Mouse (Mus musculus) gastrocnemius, postnatal 10 days (tissue): ENCODE data around the gene Polr2a. TPM values are rescaled to one million over a fixed set of nuclear protein-coding genes. Genes with fewer than 3 reads are reported as not detected.

Source experiments
- total RNA-seq, 2 experiments: library from RNA; stranded (reverse); gene quantifications; 2 replicates each; pipeline ENCODE4 v1.2.3; 2021

Gene Polr2a
- total RNA-seq, 2 experiments from 2014 or later: 45.9 to 49.4 TPM

Other genes starting within 250 kb of the Polr2a start
- gene Dnah2, start 209.5 kb downstream of the Polr2a start, total RNA-seq: 1 to 10 TPM in 1 of 2 experiments, under 1 TPM in 1; 0.07 to 1.1 TPM
- 1 to 10 TPM; 1.6 to 2.3 TPM for gene Efnb3, start 198.4 kb downstream of the Polr2a start, total RNA-seq
- 1 to 10 TPM; 4.3 to 5.5 TPM for gene Wrap53, start 178.4 kb downstream of the Polr2a start, total RNA-seq
- gene Trp53, start 178.3 kb downstream of the Polr2a start, total RNA-seq: 10 to 100 TPM; 30.9 to 41.2 TPM
- gene Atp1b2, start 152.7 kb downstream of the Polr2a start, total RNA-seq: 100 to 1,000 TPM; 351 to 394 TPM
- under 1 TPM in 1 of 2 experiments, not detected in 1; 0.54 TPM for gene Shbg, start 140.7 kb downstream of the Polr2a start, total RNA-seq
- 1 to 10 TPM; 5.6 to 5.7 TPM for gene Sat2, start 136.6 kb downstream of the Polr2a start, total RNA-seq
- 10 to 100 TPM; 66.3 to 85.0 TPM for gene Fxr2, start 125.6 kb downstream of the Polr2a start, total RNA-seq
- gene Sox15, start 103.3 kb downstream of the Polr2a start, total RNA-seq: under 1 TPM in 1 of 2 experiments, not detected in 1; 0.32 TPM
- gene Mpdu1, start 96.0 kb downstream of the Polr2a start, total RNA-seq: 10 to 100 TPM; 21.1 to 21.3 TPM
- 10 to 100 TPM in 1 of 2 experiments, 1 to 10 TPM in 1; 6.1 to 14.1 TPM for gene Cd68, start 92.5 kb downstream of the Polr2a start, total RNA-seq
- gene Eif4a1, start 86.2 kb downstream of the Polr2a start, total RNA-seq: 100 to 1,000 TPM; 216 to 234 TPM
- 10 to 100 TPM; 29.5 to 36.0 TPM for gene Senp3, start 76.6 kb downstream of the Polr2a start, total RNA-seq
- gene Tnfsf13, start 72.9 kb downstream of the Polr2a start, total RNA-seq: 1 to 10 TPM; 1.6 to 2.1 TPM
- 10 to 100 TPM; 15.9 to 17.6 TPM for gene Tnfsf12, start 62.8 kb downstream of the Polr2a start, total RNA-seq
- 1 to 10 TPM; 2.9 to 4.5 TPM for gene Tnfsfm13, start 62.5 kb downstream of the Polr2a start, total RNA-seq
- gene Slc35g3, start 3.3 kb upstream of the Polr2a start, total RNA-seq: not detected
- gene Zbtb4, start 7.3 kb upstream of the Polr2a start, total RNA-seq: 10 to 100 TPM; 21.0 to 29.3 TPM
- gene Chrnb1, start 37.3 kb upstream of the Polr2a start, total RNA-seq: 100 to 1,000 TPM; 105 to 124 TPM
- gene Fgf11, start 43.2 kb upstream of the Polr2a start, total RNA-seq: 10 to 100 TPM; 10.5 to 12.2 TPM
- gene Tmem102, start 47.0 kb upstream of the Polr2a start, total RNA-seq: not detected
- not detected for gene Gm39566, start 56.7 kb upstream of the Polr2a start, total RNA-seq
- not detected for gene Spem2, start 59.8 kb upstream of the Polr2a start, total RNA-seq
- gene Spem1, start 63.5 kb upstream of the Polr2a start, total RNA-seq: not detected
- 10 to 100 TPM; 10.3 to 15.9 TPM for gene Nlgn2, start 79.1 kb upstream of the Polr2a start, total RNA-seq
- 100 to 1,000 TPM; 121 to 122 TPM for gene Tmem256, start 79.9 kb upstream of the Polr2a start, total RNA-seq
- gene Plscr3, start 87.7 kb upstream of the Polr2a start, total RNA-seq: 10 to 100 TPM; 25.4 to 27.9 TPM
- under 1 TPM; 0.11 to 0.31 TPM for gene Tnk1, start 100.1 kb upstream of the Polr2a start, total RNA-seq
- gene Tmem95, start 119.4 kb upstream of the Polr2a start, total RNA-seq: not detected
- gene Kctd11, start 122.8 kb upstream of the Polr2a start, total RNA-seq: 1 to 10 TPM; 2.3 to 3.7 TPM
- 1 to 10 TPM in 1 of 2 experiments, under 1 TPM in 1; 0.42 to 1.0 TPM for gene Acap1, start 136.9 kb upstream of the Polr2a start, total RNA-seq
- 1 to 10 TPM; 1.8 to 2.4 TPM for gene 2810408A11Rik, start 142.3 kb upstream of the Polr2a start, total RNA-seq
- gene Neurl4, start 142.4 kb upstream of the Polr2a start, total RNA-seq: 10 to 100 TPM; 31.2 to 31.8 TPM
- 10 to 100 TPM; 29.0 to 31.3 TPM for gene Gps2, start 155.3 kb upstream of the Polr2a start, total RNA-seq
- gene Eif5a, start 163.3 kb upstream of the Polr2a start, total RNA-seq: 100 to 1,000 TPM; 600 to 663 TPM
- 1 to 10 TPM; 2.7 to 4.1 TPM for gene Ybx2, start 177.2 kb upstream of the Polr2a start, total RNA-seq
- gene Slc2a4, start 189.6 kb upstream of the Polr2a start, total RNA-seq: 100 to 1,000 TPM; 128 to 165 TPM
- gene Cldn7, start 206.1 kb upstream of the Polr2a start, total RNA-seq: under 1 TPM in 1 of 2 experiments, not detected in 1; 0.38 TPM
- 100 to 1,000 TPM; 237 to 249 TPM for gene Ctdnep1, start 222.5 kb upstream of the Polr2a start, total RNA-seq
- gene Elp5, start 223.9 kb upstream of the Polr2a start, total RNA-seq: 10 to 100 TPM; 46.9 to 53.2 TPM
- gene Gabarap, start 232.5 kb upstream of the Polr2a start, total RNA-seq: 100 to 1,000 TPM; 195 to 228 TPM
- 10 to 100 TPM; 22.2 to 28.9 TPM for gene Phf23, start 237.1 kb upstream of the Polr2a start, total RNA-seq
- 10 to 100 TPM in 1 of 2 experiments, 1 to 10 TPM in 1; 8.2 to 14.7 TPM for gene Dvl2, start 242.0 kb upstream of the Polr2a start, total RNA-seq